Mouse (Mus musculus): ENCODE data around the gene Plekhm3. TPM values are rescaled to one million over a fixed set of nuclear protein-coding genes. Genes with fewer than 3 reads are reported as not detected.

Gene Plekhm3
- total RNA-seq, 2 experiments from 2014 or later, result 1.8 to 4.3 TPM

GRCm38 (mm10) chr1:64738661-64739082 lies 218.0 kb downstream of the Plekhm3 start:
- ATAC-seq (replicated peaks; ENCODE audit: low FRiP score, low TSS enrichment, poor library complexity, severe bottlenecking), result peak; percentile 39

GRCm38 (mm10) chr1:64738180-64738555 lies 218.5 kb downstream of the Plekhm3 start:
- ATAC-seq (replicated peaks; ENCODE audit: low FRiP score, low TSS enrichment, poor library complexity, severe bottlenecking), result peak; percentile 21

GRCm38 (mm10) chr1:64737502-64738179 lies 219.0 kb downstream of the Plekhm3 start, which contains the start of gene Fzd5:
Gene Fzd5, minus strand, starts transcription at chr1:64737751.
- ATAC-seq (replicated peaks; ENCODE audit: low FRiP score, low TSS enrichment, poor library complexity, severe bottlenecking), result peak; percentile 75

DNA sequence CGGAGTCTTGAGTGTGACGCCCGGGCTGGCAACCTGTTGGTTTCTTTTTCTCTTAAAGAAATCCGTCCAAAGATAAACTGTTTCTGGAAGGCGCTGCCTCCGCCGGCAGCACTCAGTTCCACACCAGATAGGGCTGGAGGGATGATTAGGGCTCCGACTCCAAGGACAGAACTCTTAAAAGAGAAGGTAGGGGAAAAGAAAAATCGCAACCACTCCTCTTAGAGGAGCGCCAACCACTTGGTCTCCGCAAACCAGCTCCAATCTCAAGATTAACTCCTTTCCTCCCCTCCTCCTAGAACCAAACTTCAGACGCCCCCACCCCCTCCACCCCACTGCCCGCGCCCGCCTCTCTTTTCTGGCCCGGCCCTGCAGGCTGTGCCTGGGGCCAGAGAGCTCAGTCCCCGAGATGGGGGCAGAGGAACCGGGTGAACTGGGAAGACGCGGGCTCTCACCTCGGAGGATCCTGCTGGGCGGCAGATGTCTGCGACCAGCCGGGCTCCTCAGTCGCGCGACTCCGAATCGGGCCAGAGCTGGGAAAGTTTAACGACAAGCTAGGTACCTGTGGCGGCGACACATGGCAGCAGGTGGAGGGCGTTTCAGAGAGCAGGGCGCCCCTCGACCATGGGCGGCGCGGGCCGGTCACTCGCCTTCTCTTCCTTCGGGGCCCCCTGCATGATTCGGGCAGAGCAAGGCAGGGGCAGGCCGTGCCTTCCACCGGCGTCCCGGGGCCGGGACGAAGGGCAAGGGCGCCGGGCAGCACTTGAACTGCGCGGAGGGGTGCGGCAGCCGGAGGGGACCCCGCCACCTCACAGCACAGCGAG lies 219.7 kb downstream of the Plekhm3 start:
- ATAC-seq (replicated peaks; ENCODE audit: low FRiP score, low TSS enrichment, poor library complexity, severe bottlenecking), result no peak

Other genes starting within 250 kb of the Plekhm3 start
- 0.52 and 1.5 TPM in 2 replicates for gene Fzd5, start 219.1 kb downstream of the Plekhm3 start, total RNA-seq (2014; fragmentation: Nextera tagmentation)
- 2.0 and 2.6 TPM in 2 replicates for gene Fzd5, start 219.1 kb downstream of the Plekhm3 start, total RNA-seq (2017)
- gene Akr1cl, start 75.9 kb upstream of the Plekhm3 start, total RNA-seq (2014; fragmentation: Nextera tagmentation), result not detected in 2 replicates
- not detected in 2 replicates for gene Akr1cl, start 75.9 kb upstream of the Plekhm3 start, total RNA-seq (2017)
- gene Cryge, start 94.3 kb upstream of the Plekhm3 start, total RNA-seq (2014; fragmentation: Nextera tagmentation), result not detected in 2 replicates
- not detected in 2 replicates for gene Cryge, start 94.3 kb upstream of the Plekhm3 start, total RNA-seq (2017)
- gene Crygd, start 106.6 kb upstream of the Plekhm3 start, total RNA-seq (2014; fragmentation: Nextera tagmentation), result not detected in 2 replicates
- not detected in 2 replicates for gene Crygd, start 106.6 kb upstream of the Plekhm3 start, total RNA-seq (2017)
- gene Crygc, start 116.9 kb upstream of the Plekhm3 start, total RNA-seq (2014; fragmentation: Nextera tagmentation), result not detected in 2 replicates
- gene Crygc, start 116.9 kb upstream of the Plekhm3 start, total RNA-seq (2017), result not detected in 2 replicates
- not detected in 2 replicates for gene Crygb, start 125.5 kb upstream of the Plekhm3 start, total RNA-seq (2014; fragmentation: Nextera tagmentation)
- not detected in 2 replicates for gene Crygb, start 125.5 kb upstream of the Plekhm3 start, total RNA-seq (2017)
- not detected in 2 replicates for gene Cryga, start 146.5 kb upstream of the Plekhm3 start, total RNA-seq (2014; fragmentation: Nextera tagmentation)
- gene Cryga, start 146.5 kb upstream of the Plekhm3 start, total RNA-seq (2017), result not detected in 2 replicates
- gene Gm28845, start 162.7 kb upstream of the Plekhm3 start, total RNA-seq (2014; fragmentation: Nextera tagmentation), result not detected in 2 replicates
- gene Gm28845, start 162.7 kb upstream of the Plekhm3 start, total RNA-seq (2017), result not detected in 2 replicates
- not detected in 2 replicates for gene D630023F18Rik, start 166.4 kb upstream of the Plekhm3 start, total RNA-seq (2014; fragmentation: Nextera tagmentation)
- gene D630023F18Rik, start 166.4 kb upstream of the Plekhm3 start, total RNA-seq (2017), result not detected in 2 replicates
- 5.7 and 12.6 TPM in 2 replicates for gene Idh1, start 229.7 kb upstream of the Plekhm3 start, total RNA-seq (2014; fragmentation: Nextera tagmentation)
- 5.3 and 21.9 TPM in 2 replicates for gene Idh1, start 229.7 kb upstream of the Plekhm3 start, total RNA-seq (2017)
- gene Pikfyve, start 229.9 kb upstream of the Plekhm3 start, total RNA-seq (2014; fragmentation: Nextera tagmentation), result 15.4 and 38.5 TPM in 2 replicates
- gene Pikfyve, start 229.9 kb upstream of the Plekhm3 start, total RNA-seq (2017), result 23.1 and 24.2 TPM in 2 replicates